Mouse (Mus musculus): Measurements from ENCODE around the gene Abcf3.

DNA sequence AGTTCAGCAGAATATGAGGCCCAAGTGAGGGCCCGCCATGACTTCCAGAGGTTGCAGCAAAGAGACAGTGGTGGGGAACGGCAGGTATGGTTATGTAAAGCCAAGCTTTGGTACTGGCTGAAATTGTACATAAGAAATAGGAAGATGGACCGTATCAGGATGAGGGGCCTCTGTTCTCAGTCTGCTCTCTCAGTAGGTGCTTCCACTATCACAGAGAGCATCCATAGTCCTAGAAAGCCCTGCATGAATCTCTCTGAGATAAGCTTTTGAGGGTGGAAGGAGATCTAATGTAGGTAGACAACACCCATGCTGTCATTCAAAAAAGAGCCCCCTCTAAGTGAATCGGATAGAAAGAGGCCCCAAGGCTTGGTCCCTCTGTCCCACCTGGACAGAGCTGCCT lies 47.4 kb downstream of the Abcf3 start:
- TF ChIP-seq CTCF (IDR thresholded peaks at IDR 0.05; ENCODE audit: borderline replicate concordance, insufficient read depth, low read length): no peak
- no peak for TF ChIP-seq POLR2A (IDR thresholded peaks at IDR 0.05; ENCODE audit: low read depth, low read length)
